ENCODE assay signal across 19 mouse cellular contexts in the genomic region with DNA sequence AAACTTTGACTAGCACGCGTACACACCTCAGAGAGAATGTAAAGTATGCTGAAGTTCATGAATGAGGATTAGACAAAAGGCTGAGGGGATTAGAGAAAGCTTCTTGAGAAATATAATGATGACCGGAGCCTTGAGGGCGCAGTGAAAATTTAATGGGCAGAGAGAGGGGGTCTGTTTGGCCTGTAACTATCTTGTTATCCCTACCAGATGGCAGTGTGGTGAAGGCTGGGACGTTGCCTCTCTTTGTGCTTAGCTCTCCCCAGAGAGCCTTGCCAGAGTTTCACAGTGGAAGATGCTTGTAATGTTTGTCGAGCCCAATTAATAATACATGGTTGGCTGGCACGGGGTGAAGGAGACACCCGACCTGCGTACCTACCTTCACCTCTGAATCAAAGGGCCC.
DNase-seq lines count a peak whose midpoint lies in the region; ATAC-seq and TF ChIP-seq lines count a peak whose summit lies in the region.
"Had no signal": no experiment of that assay in that cellular context is flagged by ENCODE, and none has a peak within 500 bp of the region (broad histone marks: within the 10 kb centered on the region; RNA-seq: fewer than 3 reads in every experiment).

No protein-coding gene starts in this region.

- no peak overlapping the region for H3K9ac ChIP-seq in forebrain, embryonic 16.5 days (replicated peaks; ENCODE audit: low read depth, low read length)
- no peak overlapping the region for H3K9ac ChIP-seq in midbrain, embryonic 15.5 days
- H3K9ac ChIP-seq: heart, embryonic 15.5 days; hindbrain, embryonic 13.5 days; liver, embryonic 15.5 days; neural tube, embryonic 13.5 days had no signal

- H3K4me3 ChIP-seq in forebrain, embryonic 16.5 days (replicated peaks; ENCODE audit: low read length): no peak overlapping the region
- H3K4me3 ChIP-seq in midbrain, embryonic 15.5 days: no peak overlapping the region
- H3K4me3 ChIP-seq: erythroblast, embryonic 14.5 days; heart, embryonic 15.5 days; hindbrain, embryonic 13.5 days; liver, embryonic 15.5 days; neural tube, embryonic 13.5 days had no signal

- whole genome bisulfite sequencing in forebrain, embryonic 16.5 days: 25% methylated on average over 9 of the region's 9 CpGs
- 20% methylated on average over 9 of the region's 9 CpGs for WGBS in midbrain, embryonic 15.5 days

- H3K4me2 ChIP-seq in forebrain, embryonic 16.5 days (ENCODE audit: low read length): no peak overlapping the region
- no peak overlapping the region for H3K4me2 ChIP-seq in midbrain, embryonic 15.5 days
- H3K4me2 ChIP-seq: heart, embryonic 15.5 days; hindbrain, embryonic 13.5 days; liver, embryonic 15.5 days; neural tube, embryonic 13.5 days had no signal

- TF ChIP-seq POLR2A in brain, embryonic 14.5 days (IDR thresholded peaks at IDR 0.05; ENCODE audit: borderline replicate concordance, extremely low read depth, insufficient read depth, insufficient read length, poor library complexity, severe bottlenecking): no peak

- no peaks in the 10 kb centered on the region for H3K27me3 ChIP-seq in forebrain, embryonic 16.5 days (replicated peaks; ENCODE audit: control insufficient read depth, insufficient read depth, low read length)
- H3K27me3 ChIP-seq in midbrain, embryonic 15.5 days (replicated peaks): no peaks in the 10 kb centered on the region
- H3K27me3 ChIP-seq: heart, embryonic 15.5 days; hindbrain, embryonic 13.5 days; liver, embryonic 15.5 days; neural tube, embryonic 13.5 days had no signal

- H3K36me3 ChIP-seq in forebrain, embryonic 16.5 days (ENCODE audit: control insufficient read depth, insufficient read depth): no peaks in the 10 kb centered on the region
- H3K36me3 ChIP-seq in midbrain, embryonic 15.5 days (replicated peaks): no peaks in the 10 kb centered on the region
- H3K36me3 ChIP-seq: heart, embryonic 15.5 days; hindbrain, embryonic 13.5 days; liver, embryonic 15.5 days; neural tube, embryonic 13.5 days had no signal

- peak; percentile 23 to 38 for DNase-seq in cerebellum, postnatal 14 days
- no peak for DNase-seq in cerebellum, postnatal 36 days
- peak; percentile 92 for DNase-seq in brain, embryonic 14.5 days (ENCODE audit: low read depth)
- no peak for DNase-seq in heart, postnatal 10 days
- DNase-seq in MN1 (ENCODE audit: low spot score): no peak
- DNase-seq: cerebellum, adult 11-12 months; heart, adult 18-20 months; kidney, adult 18-20 months; right cerebral cortex, adult 18-20 months; spleen, adult 18-20 months; thymus, postnatal 14 days had no signal

- peaks cover 17% of the 10 kb centered on the region for H3K4me1 ChIP-seq in forebrain, embryonic 16.5 days (replicated peaks; ENCODE audit: control insufficient read depth, insufficient read depth, low read length)
- H3K4me1 ChIP-seq in midbrain, embryonic 15.5 days: peaks cover 11% of the 10 kb centered on the region

- ATAC-seq in forebrain, embryonic 16.5 days: peak; percentile 74
- peak; percentile 63 for ATAC-seq in midbrain, embryonic 15.5 days (replicated peaks)
- no peak for ATAC-seq in erythroblast, adult 5-6 weeks (replicated peaks; ENCODE audit: low FRiP score, poor library complexity, severe bottlenecking)

- H3K27ac ChIP-seq in forebrain, embryonic 16.5 days (ENCODE audit: low read length): 0 out of 2 replicates have a peak overlapping the region, but pooled peaks have one; percentile 30
- H3K27ac ChIP-seq in midbrain, embryonic 15.5 days: no peak overlapping the region
- H3K27ac ChIP-seq: heart, embryonic 15.5 days; hindbrain, embryonic 13.5 days; liver, embryonic 15.5 days; neural tube, embryonic 13.5 days had no signal

- H3K9me3 ChIP-seq in forebrain, embryonic 16.5 days (ENCODE audit: control insufficient read depth, low read length): no peaks in the 10 kb centered on the region
- H3K9me3 ChIP-seq in midbrain, embryonic 15.5 days: no peaks in the 10 kb centered on the region
- H3K9me3 ChIP-seq: heart, embryonic 15.5 days; hindbrain, embryonic 13.5 days; liver, embryonic 15.5 days; neural tube, embryonic 13.5 days had no signal

- intact Hi-C loops in heart, postnatal 10 days (cut with DNase I): no loop called here

- no peak for TF ChIP-seq CTCF in brain, embryonic 14.5 days (IDR thresholded peaks at IDR 0.05; ENCODE audit: borderline replicate concordance, extremely low read depth, insufficient read depth, insufficient read length)

Comparison
In these comparisons a context has a peak if more than half of its experiments do, and no peak if none do; other contexts are left out.
1. DNase-seq: peak in cerebellum, postnatal 14 days (2 of 2) and brain, embryonic 14.5 days (single experiment); none in cerebellum, postnatal 36 days (0 of 2), heart, postnatal 10 days (0 of 2) and MN1 (single experiment).